In genomic region chr8:54014096-54014495, GRCm38 (mm10) we compare ENCODE assay signal across 22 mouse cellular contexts.
DNase-seq lines count a peak whose midpoint lies in the region; ATAC-seq and TF ChIP-seq lines count a peak whose summit lies in the region.
"Had no signal": no experiment of that assay in that cellular context is flagged by ENCODE, and none has a peak within 500 bp of the region (broad histone marks: within the 10 kb centered on the region; RNA-seq: fewer than 3 reads in every experiment).

No protein-coding gene starts in this region.

- no peak overlapping the region for H3K4me2 ChIP-seq in embryonic facial prominence, embryonic 14.5 days (ENCODE audit: low read depth, low read length)
- H3K4me2 ChIP-seq: embryonic facial prominence, embryonic 13.5 days; forebrain, embryonic 13.5 days; heart, embryonic 13.5 days; hindbrain, embryonic 15.5 days had no signal

- peak; percentile 57 for DNase-seq in embryonic facial prominence, embryonic 14.5 days (ENCODE audit: low spot score)
- DNase-seq in embryonic facial prominence, embryonic 10.5 days (ENCODE audit: low spot score), result no peak
- DNase-seq in ES-CJ7 (ENCODE audit: low read depth, low spot score) (peak; percentile 71), WW6 (ENCODE audit: low read depth, low spot score) (peak; percentile 24)
- no peak for DNase-seq in heart, adult 2 months
- no peak for DNase-seq in gastrocnemius, adult 8-10 months (ENCODE audit: low spot score in 2 of 2)
- no peak for DNase-seq in lung, postnatal 25 days (ENCODE audit: low spot score)
- DNase-seq: adrenal gland, adult 8-10 months; adrenal gland, postnatal 36 days; cerebellum, adult 11 months; cerebellum, adult 8-10 months; cerebellum, postnatal 14 days; forebrain, postnatal 0 days; gastrocnemius, postnatal 25 days; heart, postnatal 36 days had no signal

- intact Hi-C loops in heart, adult 2 months (cut with DNase I), result no loop called here

- H3K79me2 ChIP-seq in heart, adult 2 months (replicated peaks; ENCODE audit: control insufficient read depth, insufficient read depth, low read length), result no peaks in the 10 kb centered on the region

- no peaks in the 10 kb centered on the region for H3K4me1 ChIP-seq in embryonic facial prominence, embryonic 14.5 days (ENCODE audit: control insufficient read depth, insufficient read depth, low read length)
- H3K4me1 ChIP-seq in embryonic facial prominence, embryonic 10.5 days, result no peaks in the 10 kb centered on the region
- H3K4me1 ChIP-seq in heart, adult 2 months (ENCODE audit: control insufficient read depth, insufficient read depth, low read length), result no peaks in the 10 kb centered on the region
- H3K4me1 ChIP-seq: embryonic facial prominence, embryonic 13.5 days; forebrain, embryonic 13.5 days; hindbrain, embryonic 15.5 days had no signal

- no peaks in the 10 kb centered on the region for H3K9me3 ChIP-seq in embryonic facial prominence, embryonic 14.5 days (ENCODE audit: control insufficient read depth, low read length)
- H3K9me3 ChIP-seq in embryonic facial prominence, embryonic 10.5 days, result no peaks in the 10 kb centered on the region
- H3K9me3 ChIP-seq: embryonic facial prominence, embryonic 13.5 days; forebrain, embryonic 13.5 days; G1E; heart, embryonic 13.5 days; hindbrain, embryonic 15.5 days had no signal

- no peaks in the 10 kb centered on the region for H3K36me3 ChIP-seq in embryonic facial prominence, embryonic 14.5 days (ENCODE audit: control insufficient read depth, insufficient read depth, low read length)
- no peaks in the 10 kb centered on the region for H3K36me3 ChIP-seq in embryonic facial prominence, embryonic 10.5 days (replicated peaks)
- H3K36me3 ChIP-seq in heart, adult 2 months (ENCODE audit: control insufficient read depth, insufficient read depth, low read length), result no peaks in the 10 kb centered on the region
- H3K36me3 ChIP-seq: embryonic facial prominence, embryonic 13.5 days; G1E; heart, embryonic 13.5 days; hindbrain, embryonic 15.5 days had no signal

- TF ChIP-seq CTCF in heart, adult 2 months (IDR thresholded peaks at IDR 0.05), result no peak

- TF ChIP-seq POLR2A in heart, adult 2 months (IDR thresholded peaks at IDR 0.05; ENCODE audit: insufficient read depth, low read depth, low read length), result no peak

- H3K4me3 ChIP-seq in embryonic facial prominence, embryonic 14.5 days (ENCODE audit: low read depth, low read length), result no peak overlapping the region
- H3K4me3 ChIP-seq in embryonic facial prominence, embryonic 10.5 days, result no peak overlapping the region
- H3K4me3 ChIP-seq in heart, adult 2 months, result no peak overlapping the region
- H3K4me3 ChIP-seq: embryonic facial prominence, embryonic 13.5 days; forebrain, embryonic 13.5 days; heart, embryonic 13.5 days; hindbrain, embryonic 15.5 days had no signal

- no peak overlapping the region for H3K9ac ChIP-seq in embryonic facial prominence, embryonic 14.5 days (ENCODE audit: low read depth, low read length)
- H3K9ac ChIP-seq in heart, adult 2 months (ENCODE audit: low read depth, low read length), result no peak overlapping the region
- H3K9ac ChIP-seq: embryonic facial prominence, embryonic 13.5 days; forebrain, embryonic 13.5 days; forebrain, postnatal 0 days; heart, embryonic 13.5 days; hindbrain, embryonic 15.5 days had no signal

- TF ChIP-seq EP300 in heart, adult 2 months (IDR thresholded peaks at IDR 0.05; ENCODE audit: insufficient read depth, low read depth, low read length), result no peak

- H3K27me3 ChIP-seq in embryonic facial prominence, embryonic 14.5 days (replicated peaks; ENCODE audit: control insufficient read depth, insufficient read depth, low read length), result no peaks in the 10 kb centered on the region
- no peaks in the 10 kb centered on the region for H3K27me3 ChIP-seq in embryonic facial prominence, embryonic 10.5 days (replicated peaks; ENCODE audit: low read depth, poor library complexity, severe bottlenecking)
- H3K27me3 ChIP-seq in heart, adult 2 months (ENCODE audit: control insufficient read depth, insufficient read depth, low read length), result no peaks in the 10 kb centered on the region
- H3K27me3 ChIP-seq: CH12.LX; embryonic facial prominence, embryonic 13.5 days; forebrain, embryonic 13.5 days; heart, embryonic 13.5 days; hindbrain, embryonic 15.5 days had no signal

- 0 out of 2 replicates have a peak, but pooled peaks have one; percentile 55 for ATAC-seq in embryonic facial prominence, embryonic 14.5 days (ENCODE audit: low read depth)
- ATAC-seq: forebrain, embryonic 13.5 days; forebrain, postnatal 0 days; intestine, postnatal 0 days had no signal

- 30% methylated on average over 3 of the region's 3 CpGs for WGBS in embryonic facial prominence, embryonic 14.5 days
- 60% methylated on average over 3 of the region's 3 CpGs for WGBS in embryonic facial prominence, embryonic 10.5 days
- WGBS in heart, adult 2 months, result 58% methylated on average over 3 of the region's 3 CpGs

- no peak overlapping the region for H3K27ac ChIP-seq in embryonic facial prominence, embryonic 14.5 days (replicated peaks; ENCODE audit: low read depth, low read length)
- H3K27ac ChIP-seq in embryonic facial prominence, embryonic 10.5 days (replicated peaks), result no peak overlapping the region
- no peak overlapping the region for H3K27ac ChIP-seq in heart, adult 2 months
- H3K27ac ChIP-seq: embryonic facial prominence, embryonic 13.5 days; forebrain, embryonic 13.5 days; heart, embryonic 13.5 days; hindbrain, embryonic 15.5 days had no signal

Comparison
In these comparisons a context has a peak if more than half of its experiments do, and no peak if none do; other contexts are left out.
1. DNase-seq: peak in embryonic facial prominence, embryonic 14.5 days (single experiment), ES-CJ7 (single experiment) and WW6 (single experiment); none in embryonic facial prominence, embryonic 10.5 days (single experiment), heart, adult 2 months (0 of 2), gastrocnemius, adult 8-10 months (0 of 2) and lung, postnatal 25 days (single experiment).